Comparison of ENCODE assay signal across 22 mouse cellular contexts in genomic region chr10:67454149-67454548, GRCm38 (mm10).
DNase-seq lines count a peak whose midpoint lies in the region; ATAC-seq and TF ChIP-seq lines count a peak whose summit lies in the region.
"Had no signal": no experiment of that assay in that cellular context is flagged by ENCODE, and none has a peak within 500 bp of the region (broad histone marks: within the 10 kb centered on the region; RNA-seq: fewer than 3 reads in every experiment).

No protein-coding gene starts in this region.

- 0 out of 2 replicates have a peak, but pooled peaks cover 3% of the 10 kb centered on the region for H3K4me1 ChIP-seq in kidney, embryonic 15.5 days
- H3K4me1 ChIP-seq in liver, adult 2 months (ENCODE audit: control insufficient read depth, insufficient read depth, low read length): no peaks in the 10 kb centered on the region
- H3K4me1 ChIP-seq: stomach, embryonic 15.5 days had no signal

- no peak overlapping the region for H3K4me3 ChIP-seq in kidney, embryonic 15.5 days (replicated peaks)
- H3K4me3 ChIP-seq in liver, adult 2 months (ENCODE audit: insufficient read depth, low read depth, low read length): no peak overlapping the region
- H3K4me3 ChIP-seq: embryonic facial prominence, embryonic 13.5 days; gastrocnemius, adult 2 months; heart, embryonic 15.5 days; limb, embryonic 12.5 days; midbrain, embryonic 13.5 days; myocyte; stomach, embryonic 15.5 days had no signal

- H3K9me3 ChIP-seq in kidney, embryonic 15.5 days (replicated peaks): no peaks in the 10 kb centered on the region
- H3K9me3 ChIP-seq: embryonic facial prominence, embryonic 13.5 days; G1E; heart, embryonic 15.5 days; limb, embryonic 12.5 days; stomach, embryonic 15.5 days had no signal

- peak; percentile 54 for DNase-seq in embryo, embryonic 10 days (ENCODE audit: low spot score)
- peak; percentile 4 for DNase-seq in embryo, embryonic 11 days
- DNase-seq in liver, adult 2 months (ENCODE audit: extremely low read depth, low read depth, low spot score): peak; percentile 3
- no peak for DNase-seq in urinary bladder, adult 18-20 months (ENCODE audit: low spot score in 2 of 2)
- no peak for DNase-seq in layer of hippocampus, adult 18-20 months (ENCODE audit: low spot score in 2 of 2)
- DNase-seq in testis, postnatal 14 days (ENCODE audit: low spot score): no peak
- DNase-seq: cerebellum, postnatal 36 days; gastrocnemius, adult 2 months; heart, adult 18-20 months; lung, adult 2 months; lung, postnatal 36 days; right cerebral cortex, adult 18-20 months; thymus, postnatal 14 days had no signal

- no peak for TF ChIP-seq CTCF in liver, adult 2 months (IDR thresholded peaks at IDR 0.05; ENCODE audit: low read depth, low read length)

- no peaks in the 10 kb centered on the region for H3K27me3 ChIP-seq in kidney, embryonic 15.5 days
- no peaks in the 10 kb centered on the region for H3K27me3 ChIP-seq in liver, adult 2 months (ENCODE audit: control insufficient read depth, insufficient read depth, low read length)
- H3K27me3 ChIP-seq: embryonic facial prominence, embryonic 13.5 days; heart, embryonic 15.5 days; limb, embryonic 12.5 days; midbrain, embryonic 13.5 days; stomach, embryonic 15.5 days had no signal

- no peak overlapping the region for H3K9ac ChIP-seq in kidney, embryonic 15.5 days
- no peak overlapping the region for H3K9ac ChIP-seq in liver, adult 2 months (ENCODE audit: low read depth, low read length)
- H3K9ac ChIP-seq: embryonic facial prominence, embryonic 13.5 days; heart, embryonic 15.5 days; limb, embryonic 12.5 days; midbrain, embryonic 13.5 days; stomach, embryonic 15.5 days had no signal

- H3K36me3 ChIP-seq in kidney, embryonic 15.5 days: no peaks in the 10 kb centered on the region
- H3K36me3 ChIP-seq in liver, adult 2 months (ENCODE audit: control insufficient read depth, insufficient read depth, low read length): no peaks in the 10 kb centered on the region
- H3K36me3 ChIP-seq: embryonic facial prominence, embryonic 13.5 days; G1E; heart, embryonic 15.5 days; limb, embryonic 12.5 days; midbrain, embryonic 13.5 days; stomach, embryonic 15.5 days had no signal

- 27% methylated on average over 7 of the region's 7 CpGs for WGBS in kidney, embryonic 15.5 days
- 26% methylated on average over 7 of the region's 7 CpGs for WGBS in liver, adult 2 months

- TF ChIP-seq POLR2A in liver, adult 2 months (IDR thresholded peaks at IDR 0.05; ENCODE audit: extremely low read depth, insufficient read depth, low read length): no peak

- no peak overlapping the region for H3K4me2 ChIP-seq in kidney, embryonic 15.5 days
- H3K4me2 ChIP-seq: embryonic facial prominence, embryonic 13.5 days; heart, embryonic 15.5 days; limb, embryonic 12.5 days; midbrain, embryonic 13.5 days; stomach, embryonic 15.5 days had no signal

- peak; percentile 49; the same call in 1 of the 2 replicates for ATAC-seq in kidney, embryonic 15.5 days (replicated peaks; ENCODE audit: low FRiP score)
- ATAC-seq: inflammation-experienced regulatory T-cells, adult 6 months; midbrain, embryonic 13.5 days had no signal

- no peaks in the 10 kb centered on the region for H3K79me2 ChIP-seq in liver, adult 2 months (ENCODE audit: control insufficient read depth, insufficient read depth, low read length)

- no peak overlapping the region for H3K27ac ChIP-seq in kidney, embryonic 15.5 days
- H3K27ac ChIP-seq in liver, adult 2 months (replicated peaks; ENCODE audit: insufficient read depth, low read depth, low read length): no peak overlapping the region
- H3K27ac ChIP-seq: embryonic facial prominence, embryonic 13.5 days; gastrocnemius, adult 2 months; heart, embryonic 15.5 days; limb, embryonic 12.5 days; midbrain, embryonic 13.5 days; stomach, embryonic 15.5 days had no signal

Comparison
In these comparisons a context has a peak if more than half of its experiments do, and no peak if none do; other contexts are left out.
1. DNase-seq: peak in embryo, embryonic 10 days (single experiment), embryo, embryonic 11 days (single experiment) and liver, adult 2 months (single experiment); none in urinary bladder, adult 18-20 months (0 of 2), layer of hippocampus, adult 18-20 months (0 of 2) and testis, postnatal 14 days (single experiment).